Mouse (Mus musculus): Measurements from ENCODE around the gene Rhbg. TPM values are rescaled to one million over a fixed set of nuclear protein-coding genes. Genes with fewer than 3 reads are reported as not detected.

The Rhbg gene
- polyA plus RNA-seq, 2 experiments = 11.0 to 17.0 TPM

GRCm38 (mm10) chr3:88227260-88227659 is 27.2 kb downstream of the Rhbg start:
- WGBS = 29% methylated on average over 4 of the region's 4 CpGs
- TF ChIP-seq POLR2A (IDR thresholded peaks at IDR 0.05; ENCODE audit: borderline replicate concordance, extremely low read depth, insufficient read depth, insufficient read length) = no peak
- Histone ChIP-seq H3K4me2 (replicated peaks; ENCODE audit: low read depth, low read length, severe bottlenecking) (no peak overlapping the region), H3K9me3 (ENCODE audit: control insufficient read depth, low read length) (no peaks in the 10 kb centered on the region), H3K4me3 (replicated peaks; ENCODE audit: low read length) (no peak overlapping the region), H3K36me3 (ENCODE audit: control insufficient read depth, insufficient read depth, low read length) (no peaks in the 10 kb centered on the region), H3K27ac (replicated peaks; ENCODE audit: low read depth, low read length) (no peak overlapping the region), H3K27me3 (ENCODE audit: control insufficient read depth, insufficient read depth, low read length) (peaks cover 22% of the 10 kb centered on the region; the same call in 1 of the 2 replicates), H3K4me1 (ENCODE audit: control insufficient read depth, insufficient read depth, low read length) (0 out of 2 replicates have a peak, but pooled peaks cover 4% of the 10 kb centered on the region), H3K9ac (ENCODE audit: low read depth, low read length, severe bottlenecking) (no peak overlapping the region)
- DNase-seq (ENCODE audit: low spot score) (no peak), ATAC-seq (ENCODE audit: low FRiP score, low read depth) (no peak)

- Histone ChIP-seq H3K9me3 (ENCODE audit: control insufficient read depth, low read length) (no peaks in the 10 kb centered on the region), H3K27ac (replicated peaks; ENCODE audit: low read depth, low read length) (no peak overlapping the region), H3K4me2 (replicated peaks; ENCODE audit: low read depth, low read length, severe bottlenecking) (no peak overlapping the region), H3K9ac (ENCODE audit: low read depth, low read length, severe bottlenecking) (no peak overlapping the region), H3K27me3 (ENCODE audit: control insufficient read depth, insufficient read depth, low read length) (peaks cover 22% of the 10 kb centered on the region; the same call in 1 of the 2 replicates), H3K36me3 (ENCODE audit: control insufficient read depth, insufficient read depth, low read length) (no peaks in the 10 kb centered on the region), H3K4me3 (replicated peaks; ENCODE audit: low read length) (no peak overlapping the region), H3K4me1 (ENCODE audit: control insufficient read depth, insufficient read depth, low read length) (no peaks in the 10 kb centered on the region)
- DNase-seq (ENCODE audit: low spot score) (no peak), ATAC-seq (ENCODE audit: low FRiP score, low read depth) (no peak)
- TF ChIP-seq POLR2A (IDR thresholded peaks at IDR 0.05; ENCODE audit: borderline replicate concordance, extremely low read depth, insufficient read depth, insufficient read length) = no peak
- 80% methylated on average over 10 of the region's 10 CpGs for WGBS
Measured at GRCm38 (mm10) chr3:88226101-88226845, 28.2 kb downstream of the Rhbg start.

DNA sequence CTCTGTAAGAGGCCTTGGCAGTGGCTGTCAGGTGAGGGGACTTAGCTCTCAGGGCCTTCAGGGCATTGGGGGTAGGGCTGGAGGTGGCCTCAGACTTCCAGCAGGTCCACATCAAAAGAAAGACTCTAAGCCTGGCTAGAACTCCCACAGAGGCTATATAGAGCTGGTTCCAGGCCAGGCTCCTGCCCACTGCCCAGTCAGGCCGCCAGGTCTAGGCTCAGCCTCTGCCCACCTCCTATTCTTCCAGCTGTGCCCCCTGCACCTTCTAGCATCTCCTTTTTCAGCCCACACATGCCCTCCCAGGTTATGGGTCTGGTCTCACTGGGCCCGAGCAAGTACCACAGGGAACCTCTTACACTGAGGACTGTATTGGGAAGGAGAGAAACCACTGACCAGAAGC is 29.6 kb downstream of the Rhbg start:
- H3K27me3 ChIP-seq (ENCODE audit: control insufficient read depth, insufficient read depth, low read length) = peaks cover 21% of the 10 kb centered on the region
- no peaks in the 10 kb centered on the region for H3K36me3 ChIP-seq (ENCODE audit: control insufficient read depth, insufficient read depth, low read length)
- no peaks in the 10 kb centered on the region for H3K9me3 ChIP-seq (ENCODE audit: control insufficient read depth, low read length)
- no peak overlapping the region for H3K4me3 ChIP-seq (replicated peaks; ENCODE audit: low read length)
- no peak overlapping the region for H3K27ac ChIP-seq (replicated peaks; ENCODE audit: low read depth, low read length)
- no peaks in the 10 kb centered on the region for H3K4me1 ChIP-seq (ENCODE audit: control insufficient read depth, insufficient read depth, low read length)
- ATAC-seq (ENCODE audit: low FRiP score, low read depth) (no peak), DNase-seq (ENCODE audit: low spot score) (no peak)
- WGBS = 66% methylated on average over 2 of the region's 2 CpGs
- no peak for TF ChIP-seq POLR2A (IDR thresholded peaks at IDR 0.05; ENCODE audit: borderline replicate concordance, extremely low read depth, insufficient read depth, insufficient read length)
- H3K9ac ChIP-seq (ENCODE audit: low read depth, low read length, severe bottlenecking) = no peak overlapping the region
- H3K4me2 ChIP-seq (replicated peaks; ENCODE audit: low read depth, low read length, severe bottlenecking) = no peak overlapping the region

GRCm38 (mm10) chr3:88222446-88222845 is 32.1 kb downstream of the Rhbg start:
- Histone ChIP-seq H3K9ac (ENCODE audit: low read depth, low read length, severe bottlenecking) (no peak overlapping the region), H3K4me3 (replicated peaks; ENCODE audit: low read length) (no peak overlapping the region), H3K4me2 (replicated peaks; ENCODE audit: low read depth, low read length, severe bottlenecking) (no peak overlapping the region), H3K27me3 (ENCODE audit: control insufficient read depth, insufficient read depth, low read length) (peaks cover 35% of the 10 kb centered on the region), H3K27ac (replicated peaks; ENCODE audit: low read depth, low read length) (no peak overlapping the region), H3K9me3 (ENCODE audit: control insufficient read depth, low read length) (no peaks in the 10 kb centered on the region), H3K36me3 (ENCODE audit: control insufficient read depth, insufficient read depth, low read length) (no peaks in the 10 kb centered on the region), H3K4me1 (ENCODE audit: control insufficient read depth, insufficient read depth, low read length) (no peaks in the 10 kb centered on the region)
- WGBS = 77% methylated on average over 6 of the region's 6 CpGs
- DNase-seq (ENCODE audit: low spot score) (no peak), ATAC-seq (ENCODE audit: low FRiP score, low read depth) (no peak)
- TF ChIP-seq POLR2A (IDR thresholded peaks at IDR 0.05; ENCODE audit: borderline replicate concordance, extremely low read depth, insufficient read depth, insufficient read length) = no peak

DNA sequence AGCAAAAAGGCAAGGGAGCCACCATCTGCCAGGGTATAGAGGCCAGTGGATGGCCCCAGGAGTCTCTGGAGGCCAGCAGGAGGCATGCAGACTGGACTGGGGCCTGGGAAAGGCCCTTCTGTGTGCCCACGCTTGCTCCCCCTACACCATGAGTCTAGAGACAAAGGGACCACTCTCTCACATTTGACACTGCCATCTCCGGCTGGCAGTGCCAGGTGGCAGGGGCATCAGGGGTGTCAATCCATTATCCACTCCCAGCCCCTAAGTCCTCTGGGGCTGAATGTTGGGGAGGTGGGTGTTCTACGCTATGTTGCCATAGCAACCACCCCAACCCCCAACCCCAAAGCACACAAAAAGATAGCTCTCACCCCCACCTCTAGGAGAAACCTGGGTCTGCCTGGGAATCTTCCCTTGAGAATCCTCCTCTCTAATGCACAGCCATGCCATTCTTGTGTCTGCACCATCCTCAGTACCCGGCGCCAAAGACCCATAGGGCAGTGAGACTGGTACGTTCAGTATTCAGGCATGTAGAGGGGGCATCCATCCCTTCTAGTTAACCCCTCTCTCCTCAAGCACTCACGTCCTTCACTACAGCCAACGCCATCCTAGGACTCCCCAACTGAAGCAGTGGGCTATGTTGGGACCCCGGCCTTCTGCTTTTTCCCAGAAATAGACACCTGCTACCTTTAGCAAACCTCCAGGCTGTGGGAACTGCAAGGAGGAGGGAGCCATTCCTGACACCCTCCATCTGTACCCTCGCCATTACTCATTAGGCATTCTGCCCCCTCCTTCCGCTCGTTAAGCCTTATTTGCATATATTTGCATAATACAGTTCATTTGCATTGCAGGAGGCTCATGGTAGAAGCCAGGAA is 32.8 kb downstream of the Rhbg start:
- Histone ChIP-seq H3K27ac (replicated peaks; ENCODE audit: low read depth, low read length) (no peak overlapping the region), H3K36me3 (ENCODE audit: control insufficient read depth, insufficient read depth, low read length) (no peaks in the 10 kb centered on the region), H3K9ac (ENCODE audit: low read depth, low read length, severe bottlenecking) (no peak overlapping the region), H3K27me3 (ENCODE audit: control insufficient read depth, insufficient read depth, low read length) (peaks cover 41% of the 10 kb centered on the region), H3K9me3 (ENCODE audit: control insufficient read depth, low read length) (no peaks in the 10 kb centered on the region), H3K4me2 (replicated peaks; ENCODE audit: low read depth, low read length, severe bottlenecking) (no peak overlapping the region), H3K4me3 (replicated peaks; ENCODE audit: low read length) (no peak overlapping the region), H3K4me1 (ENCODE audit: control insufficient read depth, insufficient read depth, low read length) (no peaks in the 10 kb centered on the region)
- 55% methylated on average over 12 of the region's 12 CpGs for WGBS
- no peak for TF ChIP-seq POLR2A (IDR thresholded peaks at IDR 0.05; ENCODE audit: borderline replicate concordance, extremely low read depth, insufficient read depth, insufficient read length)
- ATAC-seq (ENCODE audit: low FRiP score, low read depth) = no peak
- no peak for DNase-seq (ENCODE audit: low spot score)
